Mouse (Mus musculus) heart, adult 2 months (tissue): ENCODE measurements around the gene Scaf1.

Experiments used
- CTCF ChIP-seq: fragments of 200-600 bp; IDR thresholded peaks from 2 replicates; pipeline ENCODE4 v1.8.1; 2022; ENCODE audit warnings: antibody characterized with exemption, mild to moderate bottlenecking, moderate library complexity
- POLR2A ChIP-seq: fragments of 200-500 bp; IDR thresholded peaks from 2 replicates; pipeline ENCODE4 v1.6.1; 2011; ENCODE audit warnings: mild to moderate bottlenecking, low read depth, low read length, control low read depth; ENCODE audit not compliant: insufficient read depth

DNA sequence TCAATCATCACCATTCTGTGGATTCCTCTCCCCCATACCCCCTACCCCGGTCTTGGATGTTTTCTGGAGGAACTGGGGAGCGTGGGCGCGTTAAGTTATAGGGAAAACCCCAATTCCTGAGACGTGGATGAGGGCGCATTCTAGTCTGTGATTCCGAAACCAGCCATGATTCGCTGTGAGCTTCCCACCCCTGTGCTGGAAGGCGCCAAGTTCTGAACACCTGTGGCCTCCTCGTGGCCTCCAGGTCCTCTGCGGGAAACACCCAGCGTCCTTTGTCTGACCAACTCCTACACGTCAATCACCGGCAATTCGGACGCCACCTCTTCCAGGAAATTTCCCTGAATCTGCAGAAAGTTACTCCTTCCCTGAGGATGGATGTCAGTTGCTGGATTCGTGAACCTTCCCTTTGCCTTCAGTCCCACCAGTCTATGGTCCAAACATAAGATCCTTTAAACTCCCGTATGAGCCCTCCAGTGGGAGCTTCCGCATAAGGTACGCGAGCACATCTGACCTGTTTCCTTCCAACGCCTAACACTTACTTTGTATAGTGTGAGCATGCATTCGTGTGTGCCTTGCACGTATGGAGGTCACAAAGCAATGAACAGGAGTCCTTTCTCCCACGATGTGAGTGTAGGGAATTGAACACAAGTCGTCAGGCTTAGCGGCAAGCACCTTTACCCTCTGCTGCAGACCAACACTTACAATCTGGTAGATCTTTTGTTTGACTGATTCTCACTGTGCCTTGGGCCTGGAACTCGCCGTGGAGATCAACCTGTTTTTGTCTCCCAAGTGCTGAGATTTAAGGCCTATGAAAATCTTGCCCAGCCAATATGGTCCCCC, 29.1 kb downstream of the Scaf1 start:
- TF ChIP-seq CTCF (no peak), POLR2A (peak; percentile 85)
